Mouse (Mus musculus): Measurements from ENCODE around the gene Gtf2h4. TPM values are rescaled to one million over a fixed set of nuclear protein-coding genes. Genes with fewer than 3 reads are reported as not detected.

Gtf2h4 gene
- total RNA-seq (2021), result 10 to 100 TPM; 23.9 to 25.8 TPM
- long read RNA-seq, experiment 1, transcript Gtf2h4-201 (14 exons, 1,679 nt), result major isoform, 7 of 9 reads
- long read RNA-seq, experiment 1, partial matches to known transcripts, result 0 of 9 reads
- long read RNA-seq, experiment 1, other reads (novel, unspliced or antisense), result 2 of 9 reads
- long read RNA-seq, experiment 2, transcript Gtf2h4-201 (14 exons, 1,679 nt), result major isoform, 12 of 20 reads
- long read RNA-seq, experiment 2, partial matches to known transcripts, result 3 of 20 reads
- long read RNA-seq, experiment 2, other reads (novel, unspliced or antisense), result 4 of 20 reads

GRCm38 (mm10) chr17:35673416-35674035, at the start of gene Gtf2h4:
Gene Gtf2h4, minus strand, starts transcription at chr17:35673739.
- DNase-seq (ENCODE audit: low spot score in 2 of 2), result peak; percentile 83 to 96

- DNase-seq (ENCODE audit: low spot score in 2 of 2), result no peak
These were observed 48.1 kb upstream of the Gtf2h4 start for GRCm38 (mm10) chr17:35721676-35722075.

- DNase-seq (ENCODE audit: low spot score in 2 of 2), result no peak
These were observed 46.8 kb upstream of the Gtf2h4 start for GRCm38 (mm10) chr17:35720340-35720727.

GRCm38 (mm10) chr17:35719616-35720339, 46.2 kb upstream of the Gtf2h4 start:
- DNase-seq (ENCODE audit: low spot score in 2 of 2), result no peak

- no peak for DNase-seq (ENCODE audit: low spot score in 2 of 2)
These were observed 43.5 kb upstream of the Gtf2h4 start for GRCm38 (mm10) chr17:35717080-35717479.

- DNase-seq (ENCODE audit: low spot score in 2 of 2), result no peak
These were observed 42.6 kb upstream of the Gtf2h4 start for GRCm38 (mm10) chr17:35716114-35716513.

- DNase-seq (ENCODE audit: low spot score in 2 of 2), result no peak
These were observed 37.3 kb upstream of the Gtf2h4 start for GRCm38 (mm10) chr17:35710705-35711347.

- no peak for DNase-seq (ENCODE audit: low spot score in 2 of 2)
These were observed 35.1 kb upstream of the Gtf2h4 start for GRCm38 (mm10) chr17:35708611-35709010.

GRCm38 (mm10) chr17:35707929-35708328, 34.4 kb upstream of the Gtf2h4 start:
- no peak for DNase-seq (ENCODE audit: low spot score in 2 of 2)

GRCm38 (mm10) chr17:35705836-35706235, 32.3 kb upstream of the Gtf2h4 start:
- DNase-seq (ENCODE audit: low spot score in 2 of 2), result no peak

- peak in 1 of 2 experiments; percentile 57 for DNase-seq (ENCODE audit: low spot score in 2 of 2)
These were observed 31.3 kb upstream of the Gtf2h4 start, which contains the start of gene Ddr1 for GRCm38 (mm10) chr17:35704621-35705464. Gene Ddr1, minus strand, starts transcription at chr17:35704621.

- DNase-seq (ENCODE audit: low spot score in 2 of 2), result no peak
These were observed 30.3 kb upstream of the Gtf2h4 start for GRCm38 (mm10) chr17:35703751-35704271.

GRCm38 (mm10) chr17:35703065-35703464, 29.5 kb upstream of the Gtf2h4 start:
- no peak for DNase-seq (ENCODE audit: low spot score in 2 of 2)

- no peak for DNase-seq (ENCODE audit: low spot score in 2 of 2)
These were observed 29.1 kb upstream of the Gtf2h4 start for GRCm38 (mm10) chr17:35702605-35703004.

GRCm38 (mm10) chr17:35701978-35702461, 28.5 kb upstream of the Gtf2h4 start:
- DNase-seq (ENCODE audit: low spot score in 2 of 2), result no peak

GRCm38 (mm10) chr17:35701203-35701977, 27.9 kb upstream of the Gtf2h4 start:
- no peak for DNase-seq (ENCODE audit: low spot score in 2 of 2)

- peak; percentile 84 to 86 for DNase-seq (ENCODE audit: low spot score in 2 of 2)
These were observed 26.9 kb upstream of the Gtf2h4 start for GRCm38 (mm10) chr17:35700371-35700961.

- DNase-seq (ENCODE audit: low spot score in 2 of 2), result peak; percentile 62 to 71
These were observed 26.4 kb upstream of the Gtf2h4 start for GRCm38 (mm10) chr17:35699919-35700318.

GRCm38 (mm10) chr17:35698501-35698883, 25.0 kb upstream of the Gtf2h4 start:
- DNase-seq (ENCODE audit: low spot score in 2 of 2), result no peak

Measured in layer of hippocampus, postnatal 14 days (tissue).